Mouse (Mus musculus): ENCODE measurements around the gene Sorcs3. TPM values are rescaled to one million over a fixed set of nuclear protein-coding genes. Genes with fewer than 3 reads are reported as not detected.

Sorcs3 gene
- total RNA-seq (2022), result under 1 TPM in 1 of 4 experiments, not detected in 3; 0.20 TPM

- no peak for DNase-seq
These were observed at the start of gene Sorcs3 for GRCm38 (mm10) chr19:48205929-48206814. TSS of gene Sorcs3 (plus strand) at chr19:48206025.

GRCm38 (mm10) chr19:48165341-48165740, 40.5 kb upstream of the Sorcs3 start:
- no peak for DNase-seq

GRCm38 (mm10) chr19:48167110-48167509, 38.7 kb upstream of the Sorcs3 start:
- DNase-seq, result no peak

GRCm38 (mm10) chr19:48168284-48168683, 37.5 kb upstream of the Sorcs3 start:
- no peak for DNase-seq

- DNase-seq, result no peak
These were observed 31.1 kb upstream of the Sorcs3 start for GRCm38 (mm10) chr19:48174717-48175116.

- no peak for DNase-seq
These were observed 1.8 kb upstream of the Sorcs3 start for GRCm38 (mm10) chr19:48203928-48204470.

GRCm38 (mm10) chr19:48204476-48204875, 1.3 kb upstream of the Sorcs3 start:
- no peak for DNase-seq

GRCm38 (mm10) chr19:48204892-48205761, 698 bp upstream of the Sorcs3 start:
- DNase-seq, result no peak

GRCm38 (mm10) chr19:48206861-48207730, 1.3 kb downstream of the Sorcs3 start:
- no peak for DNase-seq

- DNase-seq, result no peak
These were observed 2.0 kb downstream of the Sorcs3 start for GRCm38 (mm10) chr19:48207731-48208370.

- DNase-seq, result no peak
These were observed 9.6 kb downstream of the Sorcs3 start for GRCm38 (mm10) chr19:48215379-48215778.

GRCm38 (mm10) chr19:48237786-48238372, 32.1 kb downstream of the Sorcs3 start:
- no peak for DNase-seq

GRCm38 (mm10) chr19:48238391-48238790, 32.6 kb downstream of the Sorcs3 start:
- no peak for DNase-seq

- no peak for DNase-seq
These were observed 35.1 kb downstream of the Sorcs3 start for GRCm38 (mm10) chr19:48240960-48241359.

GRCm38 (mm10) chr19:48244036-48244435, 38.2 kb downstream of the Sorcs3 start:
- DNase-seq, result no peak

GRCm38 (mm10) chr19:48259223-48259622, 53.4 kb downstream of the Sorcs3 start:
- DNase-seq, result no peak

GRCm38 (mm10) chr19:48260671-48261070, 54.8 kb downstream of the Sorcs3 start:
- DNase-seq, result no peak

GRCm38 (mm10) chr19:48263750-48264149, 57.9 kb downstream of the Sorcs3 start:
- DNase-seq, result no peak

- no peak for DNase-seq
These were observed 74.4 kb downstream of the Sorcs3 start for GRCm38 (mm10) chr19:48280273-48280672.

GRCm38 (mm10) chr19:48282250-48282649, 76.4 kb downstream of the Sorcs3 start:
- DNase-seq, result no peak

- DNase-seq, result no peak
These were observed 77.4 kb downstream of the Sorcs3 start for GRCm38 (mm10) chr19:48283217-48283616.
